Mouse (Mus musculus): ENCODE data around the gene Mrgpra9.
"Not testable (repeated sequence)": the region's sequence is repeated elsewhere in the genome, so short reads cannot be mapped to it uniquely, and the experiment has no call there.

Mrgpra9 gene

DNA sequence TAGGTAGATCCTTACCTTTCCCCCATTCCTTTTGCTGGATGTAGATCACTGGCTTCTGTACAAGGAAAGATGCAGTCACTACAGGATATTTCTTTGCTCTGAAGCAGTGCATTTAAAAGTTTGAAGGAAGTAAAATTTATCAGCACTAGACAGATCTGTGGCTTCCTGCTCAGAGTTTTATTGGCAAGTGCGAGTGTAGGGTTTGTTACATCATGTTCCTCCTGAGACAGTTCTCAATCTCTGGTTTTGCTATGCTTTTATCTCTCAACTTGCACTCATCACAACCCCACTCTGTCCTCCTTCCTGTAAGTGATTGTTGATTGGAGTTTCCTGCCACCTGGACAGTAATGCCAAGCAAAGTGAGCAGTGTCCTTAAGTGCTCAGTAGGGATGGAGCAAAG, at the start of gene Mrgpra9:
Gene Mrgpra9 (minus strand): TSS at position 79 of the 400 bp plus-strand sequence.
- no peak for ATAC-seq (ENCODE audit: insufficient number of reproducible peaks, low FRiP score, low TSS enrichment)

DNA sequence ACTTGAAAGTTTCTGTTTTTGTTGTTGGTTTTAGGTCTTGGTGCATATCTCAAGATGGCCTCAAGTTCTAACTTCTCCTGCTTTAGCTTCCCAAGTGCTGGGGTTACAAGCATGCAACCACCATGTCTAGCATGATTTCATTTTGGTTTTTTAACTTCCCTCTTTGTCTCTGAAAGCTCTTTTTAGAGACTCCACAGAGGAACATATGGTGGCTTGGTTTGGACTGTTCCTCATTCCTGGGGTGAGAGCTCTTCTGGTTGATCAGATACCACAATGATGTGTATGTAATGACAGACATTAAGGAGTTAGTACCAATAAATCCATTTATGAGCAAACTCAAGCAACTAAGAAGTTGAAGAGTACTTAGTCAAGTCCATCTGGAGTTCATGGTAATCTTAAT, 47.0 kb upstream of the Mrgpra9 start:
- not testable (repeated sequence) for ATAC-seq (ENCODE audit: insufficient number of reproducible peaks, low FRiP score, low TSS enrichment)

DNA sequence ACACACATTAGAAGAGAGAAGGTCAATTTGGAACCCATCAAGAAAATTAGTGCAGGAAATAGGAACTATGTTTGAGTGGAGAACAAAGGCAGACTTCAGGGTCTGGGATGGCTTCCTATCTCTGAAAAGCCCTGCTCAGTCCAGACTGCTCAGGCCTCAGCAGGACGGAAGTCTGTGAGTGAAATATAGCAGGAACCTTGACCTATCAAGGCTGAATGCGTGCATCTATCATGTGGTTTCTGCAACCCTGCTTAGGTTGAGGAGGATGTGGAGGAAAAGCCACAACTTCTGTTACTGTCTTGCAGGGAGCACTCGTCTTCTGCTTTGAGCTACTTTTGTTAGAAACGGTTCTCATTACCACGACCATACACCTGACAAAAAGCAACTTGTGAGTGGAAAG, 18.9 kb upstream of the Mrgpra9 start:
- ATAC-seq (ENCODE audit: insufficient number of reproducible peaks, low FRiP score, low TSS enrichment), result not testable (repeated sequence)

DNA sequence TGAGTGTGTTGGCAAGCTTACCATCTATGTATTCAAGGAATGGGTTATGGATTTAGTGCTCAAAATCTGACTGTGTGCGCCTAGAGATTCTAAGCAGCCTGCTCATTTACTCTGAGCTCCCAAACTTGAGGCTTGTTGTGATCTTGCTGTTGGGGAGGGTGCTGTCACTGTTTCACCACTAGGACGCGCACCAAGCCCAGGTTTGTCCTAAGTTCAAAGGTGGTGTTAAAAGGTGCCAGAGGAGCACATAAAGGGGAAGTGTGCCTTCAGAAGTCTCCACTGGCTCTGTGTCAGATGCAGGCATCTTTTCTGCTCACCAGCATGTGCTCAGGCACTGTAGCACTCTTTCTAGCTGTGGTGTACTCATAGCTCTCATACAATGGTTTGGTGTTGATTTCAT, 8.0 kb downstream of the Mrgpra9 start:
- ATAC-seq (ENCODE audit: insufficient number of reproducible peaks, low FRiP score, low TSS enrichment), result no peak

DNA sequence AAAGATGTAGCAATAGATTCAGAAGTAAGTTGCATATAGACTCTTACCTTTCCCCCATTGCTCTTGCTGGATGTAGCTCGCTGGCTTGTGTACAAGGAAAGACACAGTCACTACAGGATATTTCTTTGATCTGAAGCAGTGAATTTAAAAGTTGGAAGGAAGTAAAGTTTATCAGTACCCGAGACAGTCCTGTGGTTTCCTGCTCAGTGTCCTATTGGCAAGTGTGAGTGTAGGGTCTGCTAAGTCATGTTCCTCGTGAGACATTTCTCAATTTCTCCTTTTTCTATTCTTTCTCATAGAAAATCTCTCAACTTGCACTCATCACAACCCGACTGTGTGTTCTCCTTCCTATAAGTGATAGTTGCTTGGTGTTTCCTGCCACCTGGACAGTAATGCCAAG, 47.8 kb downstream of the Mrgpra9 start, which contains the start of gene Mrgpra6:
Gene Mrgpra6 (minus strand): TSS at position 91 of the 400 bp plus-strand sequence.
- ATAC-seq (ENCODE audit: insufficient number of reproducible peaks, low FRiP score, low TSS enrichment), result no peak

DNA sequence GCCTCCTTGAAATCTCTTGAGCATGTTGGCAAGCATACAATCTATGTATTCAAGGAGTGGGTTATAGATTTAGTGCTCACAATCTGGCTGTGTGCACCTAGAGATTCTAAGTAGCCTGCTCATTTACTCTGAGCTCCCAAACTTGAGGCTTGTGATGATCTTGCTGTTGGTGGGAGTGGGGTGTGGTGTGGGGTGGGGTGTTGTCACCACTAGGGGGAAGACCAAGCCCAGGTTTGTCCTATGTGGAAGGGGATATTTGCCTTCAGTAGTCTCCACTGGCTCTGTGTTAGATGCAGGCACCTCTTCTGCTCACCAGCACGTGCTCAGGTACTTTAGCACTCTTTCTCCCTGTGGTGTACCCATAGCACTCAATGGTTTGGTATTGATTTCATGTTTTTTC, 57.4 kb downstream of the Mrgpra9 start:
- ATAC-seq (ENCODE audit: insufficient number of reproducible peaks, low FRiP score, low TSS enrichment), result no peak
